Mouse (Mus musculus) heart, adult 2 months (tissue): ENCODE results near the gene H2-Ke6.

ENCODE experiments used
- CTCF ChIP-seq: fragments of 200-600 bp; IDR thresholded peaks from 2 replicates; pipeline ENCODE4 v1.8.1; 2022; ENCODE audit warnings: antibody characterized with exemption, mild to moderate bottlenecking, moderate library complexity
- EP300 ChIP-seq: fragments of 200-500 bp; IDR thresholded peaks from 2 replicates; pipeline ENCODE4 v1.6.1; 2011; ENCODE audit warnings: low read depth, low read length, control low read depth; ENCODE audit not compliant: insufficient read depth
- POLR2A ChIP-seq: fragments of 200-500 bp; IDR thresholded peaks from 2 replicates; pipeline ENCODE4 v1.6.1; 2011; ENCODE audit warnings: mild to moderate bottlenecking, low read depth, low read length, control low read depth; ENCODE audit not compliant: insufficient read depth

DNA sequence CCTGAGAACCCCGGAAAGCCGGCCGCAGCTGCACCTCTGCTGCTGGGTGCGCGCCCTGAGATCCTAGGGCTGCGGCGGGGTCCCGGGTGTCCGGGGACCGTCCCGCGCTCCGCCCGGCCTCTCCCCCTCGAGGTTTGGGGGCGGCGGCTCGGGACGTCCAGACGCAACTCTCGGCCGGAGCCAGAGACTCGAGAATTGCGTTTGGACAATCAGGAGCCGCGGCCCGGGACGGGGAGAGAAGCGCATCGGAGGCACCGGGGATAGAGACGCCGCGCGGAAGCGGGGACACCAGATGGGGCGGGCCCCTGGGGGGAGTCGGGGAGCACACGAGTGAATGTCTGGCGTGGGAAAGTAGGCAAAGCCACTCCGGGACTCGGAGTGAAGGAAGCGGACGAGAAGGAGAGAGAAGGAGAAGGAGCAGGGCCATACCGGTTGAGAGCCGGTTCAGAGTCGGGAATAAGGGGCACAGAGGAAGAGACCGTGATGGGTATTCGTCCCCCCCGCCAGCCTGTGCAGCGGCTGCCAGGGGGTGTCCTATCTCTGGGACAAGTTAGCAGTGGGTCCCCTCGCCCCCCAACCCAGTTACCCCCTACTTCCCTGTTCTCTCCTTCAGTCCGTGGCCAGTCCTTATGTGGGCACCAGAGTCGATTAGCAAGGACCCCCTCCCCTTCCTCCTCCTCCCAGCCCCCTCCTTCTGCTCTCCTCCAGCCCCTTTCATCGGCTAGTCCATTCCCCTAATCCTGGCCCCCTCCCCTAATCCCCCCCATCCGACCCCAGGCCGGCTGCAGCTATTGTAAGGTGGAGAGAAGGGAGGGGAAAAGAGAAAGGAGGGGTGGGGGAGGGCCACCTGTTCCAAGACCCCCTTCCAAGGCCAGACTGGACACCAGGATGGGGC, 2.8 kb downstream of the H2-Ke6 start:
- TF ChIP-seq POLR2A (no peak), CTCF (no peak), EP300 (no peak)
